Mouse (Mus musculus): ENCODE results near the gene Slc2a6. TPM values are rescaled to one million over a fixed set of nuclear protein-coding genes. Genes with fewer than 3 reads are reported as not detected.

Slc2a6 gene
- 0.02 and 0.10 TPM in 2 replicates for polyA plus RNA-seq (2012)

GRCm38 (mm10) chr2:27027618-27028436 is at the start of gene Slc2a6:
Slc2a6 (minus strand) TSS chr2:27027998.
- no peak for TF ChIP-seq GATA1 (IDR thresholded peaks at IDR 0.05; ENCODE audit: low read length)
- Histone ChIP-seq H3K27me3 (ENCODE audit: control insufficient read depth) (peaks cover 36% of the 10 kb centered on the region), H3K4me3 (replicated peaks) (no peak within 1 kb of the TSS), H3K9me3 (ENCODE audit: control insufficient read depth, low read length) (no peaks in the 10 kb centered on the region), H3K4me1 (ENCODE audit: control insufficient read depth) (peaks cover 10% of the 10 kb centered on the region), H3K36me3 (ENCODE audit: control insufficient read depth) (no peaks in the 10 kb centered on the region)

GRCm38 (mm10) chr2:27075485-27075884 is 47.7 kb upstream of the Slc2a6 start:
- no peak overlapping the region for H3K4me3 ChIP-seq (replicated peaks)
- H3K9me3 ChIP-seq (ENCODE audit: control insufficient read depth, low read length), result no peaks in the 10 kb centered on the region
- no peak for TF ChIP-seq TAL1 (IDR thresholded peaks at IDR 0.05; ENCODE audit: low read length)
- H3K4me1 ChIP-seq (ENCODE audit: control insufficient read depth), result no peaks in the 10 kb centered on the region
- peaks cover 2% of the 10 kb centered on the region for H3K27me3 ChIP-seq (ENCODE audit: control insufficient read depth)
- H3K36me3 ChIP-seq (ENCODE audit: control insufficient read depth), result no peaks in the 10 kb centered on the region

- H3K4me1 ChIP-seq (ENCODE audit: control insufficient read depth), result no peaks in the 10 kb centered on the region
- TF ChIP-seq TAL1 (IDR thresholded peaks at IDR 0.05; ENCODE audit: low read length), result no peak
- no peak for TF ChIP-seq GATA1 (IDR thresholded peaks at IDR 0.05; ENCODE audit: low read length)
- H3K4me3 ChIP-seq (replicated peaks), result no peak overlapping the region
- H3K9me3 ChIP-seq (ENCODE audit: control insufficient read depth, low read length), result no peaks in the 10 kb centered on the region
- no peaks in the 10 kb centered on the region for H3K36me3 ChIP-seq (ENCODE audit: control insufficient read depth)
- H3K27me3 ChIP-seq (ENCODE audit: control insufficient read depth), result peaks cover 2% of the 10 kb centered on the region
Measured at GRCm38 (mm10) chr2:27074804-27075203, 47.0 kb upstream of the Slc2a6 start.

- H3K4me1 ChIP-seq (ENCODE audit: control insufficient read depth), result no peaks in the 10 kb centered on the region
- H3K27me3 ChIP-seq (ENCODE audit: control insufficient read depth), result no peaks in the 10 kb centered on the region
- H3K9me3 ChIP-seq (ENCODE audit: control insufficient read depth, low read length), result no peaks in the 10 kb centered on the region
- H3K4me3 ChIP-seq (replicated peaks), result no peak overlapping the region
- no peak for TF ChIP-seq GATA1 (IDR thresholded peaks at IDR 0.05; ENCODE audit: low read length)
- no peak for TF ChIP-seq TAL1 (IDR thresholded peaks at IDR 0.05; ENCODE audit: low read length)
- H3K36me3 ChIP-seq (ENCODE audit: control insufficient read depth), result no peaks in the 10 kb centered on the region
Measured at GRCm38 (mm10) chr2:27073407-27073806, 45.6 kb upstream of the Slc2a6 start.

- Histone ChIP-seq H3K9me3 (ENCODE audit: control insufficient read depth, low read length) (no peaks in the 10 kb centered on the region), H3K27me3 (ENCODE audit: control insufficient read depth) (no peaks in the 10 kb centered on the region), H3K36me3 (ENCODE audit: control insufficient read depth) (no peaks in the 10 kb centered on the region), H3K4me1 (ENCODE audit: control insufficient read depth) (no peaks in the 10 kb centered on the region), H3K4me3 (replicated peaks) (no peak within 1 kb of the TSS)
- TF ChIP-seq TAL1 (IDR thresholded peaks at IDR 0.05; ENCODE audit: low read length) (no peak), GATA1 (IDR thresholded peaks at IDR 0.05; ENCODE audit: low read length) (no peak)
Measured at GRCm38 (mm10) chr2:27071978-27072377, 44.2 kb upstream of the Slc2a6 start, which contains the start of gene Mymk. Mymk (minus strand) TSS chr2:27072179.

GRCm38 (mm10) chr2:27071137-27071536 is 43.3 kb upstream of the Slc2a6 start:
- Histone ChIP-seq H3K9me3 (ENCODE audit: control insufficient read depth, low read length) (no peaks in the 10 kb centered on the region), H3K36me3 (ENCODE audit: control insufficient read depth) (no peaks in the 10 kb centered on the region), H3K4me1 (ENCODE audit: control insufficient read depth) (no peaks in the 10 kb centered on the region), H3K4me3 (replicated peaks) (no peak overlapping the region), H3K27me3 (ENCODE audit: control insufficient read depth) (no peaks in the 10 kb centered on the region)
- no peak for TF ChIP-seq TAL1 (IDR thresholded peaks at IDR 0.05; ENCODE audit: low read length)

- no peaks in the 10 kb centered on the region for H3K36me3 ChIP-seq (ENCODE audit: control insufficient read depth)
- H3K4me3 ChIP-seq (replicated peaks), result no peak overlapping the region
- TF ChIP-seq GATA1 (IDR thresholded peaks at IDR 0.05; ENCODE audit: low read length) (no peak), TAL1 (IDR thresholded peaks at IDR 0.05; ENCODE audit: low read length) (no peak)
- H3K4me1 ChIP-seq (ENCODE audit: control insufficient read depth), result no peaks in the 10 kb centered on the region
- H3K9me3 ChIP-seq (ENCODE audit: control insufficient read depth, low read length), result no peaks in the 10 kb centered on the region
- no peaks in the 10 kb centered on the region for H3K27me3 ChIP-seq (ENCODE audit: control insufficient read depth)
Measured at GRCm38 (mm10) chr2:27070247-27070813, 42.5 kb upstream of the Slc2a6 start.

GRCm38 (mm10) chr2:27069646-27070045 is 41.8 kb upstream of the Slc2a6 start:
- Histone ChIP-seq H3K36me3 (ENCODE audit: control insufficient read depth) (no peaks in the 10 kb centered on the region), H3K9me3 (ENCODE audit: control insufficient read depth, low read length) (no peaks in the 10 kb centered on the region), H3K27me3 (ENCODE audit: control insufficient read depth) (no peaks in the 10 kb centered on the region), H3K4me3 (replicated peaks) (no peak overlapping the region), H3K4me1 (ENCODE audit: control insufficient read depth) (no peaks in the 10 kb centered on the region)
- TF ChIP-seq TAL1 (IDR thresholded peaks at IDR 0.05; ENCODE audit: low read length) (no peak), GATA1 (IDR thresholded peaks at IDR 0.05; ENCODE audit: low read length) (no peak)

GRCm38 (mm10) chr2:27067996-27068395 is 40.2 kb upstream of the Slc2a6 start:
- Histone ChIP-seq H3K36me3 (ENCODE audit: control insufficient read depth) (no peaks in the 10 kb centered on the region), H3K4me1 (ENCODE audit: control insufficient read depth) (no peaks in the 10 kb centered on the region), H3K4me3 (replicated peaks) (no peak overlapping the region), H3K27me3 (ENCODE audit: control insufficient read depth) (no peaks in the 10 kb centered on the region), H3K9me3 (ENCODE audit: control insufficient read depth, low read length) (no peaks in the 10 kb centered on the region)
- TF ChIP-seq TAL1 (IDR thresholded peaks at IDR 0.05; ENCODE audit: low read length) (no peak), GATA1 (IDR thresholded peaks at IDR 0.05; ENCODE audit: low read length) (no peak)
